Mouse (Mus musculus) layer of hippocampus, adult 18-20 months (tissue): ENCODE results near the gene Zcchc14. TPM values are rescaled to one million over a fixed set of nuclear protein-coding genes. Genes with fewer than 3 reads are reported as not detected.

Source experiments
- DNase-seq, 2 experiments: peaks; one replicate each; pipeline ENCODE4 v3.0.0; 2022; ENCODE audit warnings: low spot score in 2 of 2
- long read RNA-seq: library from polyadenylated mRNA; stranded (forward); transcript quantifications from one replicate; pipeline ENCODE4 v2.0.0, GENCODE M21; 2021
- total RNA-seq, 2 experiments: library from RNA; stranded (reverse); gene quantifications; 2 replicates each; pipeline ENCODE4 v1.2.3; 2021

Zcchc14 gene
- total RNA-seq = 10 to 100 TPM; 88.8 to 90.1 TPM
- long read RNA-seq, full-length matches to known transcripts = 23 of 84 reads
- long read RNA-seq, partial matches to known transcripts = 46 of 84 reads
- long read RNA-seq, other reads (novel, unspliced or antisense) = 15 of 84 reads

DNA sequence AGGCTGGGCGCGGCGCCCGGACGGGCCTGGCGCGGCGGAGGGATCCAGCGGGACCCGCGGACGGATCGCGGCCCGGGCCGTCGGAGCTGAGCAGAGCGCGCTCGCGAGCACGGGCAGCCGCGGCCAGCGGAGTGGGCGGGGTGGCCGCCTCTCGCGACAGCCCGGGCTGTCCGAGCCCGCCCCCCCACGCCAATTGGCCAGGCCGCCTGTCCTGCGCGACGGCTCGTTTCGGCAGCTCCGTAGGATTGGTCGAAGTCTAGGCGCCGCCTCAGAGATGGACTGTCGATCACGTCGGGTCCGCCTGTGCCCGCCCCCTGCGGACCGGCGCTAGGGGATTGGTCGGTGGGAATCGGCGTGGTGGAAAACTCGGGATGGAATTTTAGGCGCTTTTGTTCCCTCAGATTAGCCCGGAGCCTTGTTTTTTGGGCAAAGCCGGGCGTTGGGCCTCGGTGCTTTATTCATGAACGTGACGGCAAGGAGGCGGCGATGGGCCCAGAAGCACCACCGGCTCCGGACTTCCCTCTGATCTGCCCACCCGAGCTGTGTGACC, at the start of gene Zcchc14:
Gene Zcchc14 (minus strand): TSS at position 128 of the 550 bp plus-strand sequence.
- DNase-seq = peak; percentile 99

DNA sequence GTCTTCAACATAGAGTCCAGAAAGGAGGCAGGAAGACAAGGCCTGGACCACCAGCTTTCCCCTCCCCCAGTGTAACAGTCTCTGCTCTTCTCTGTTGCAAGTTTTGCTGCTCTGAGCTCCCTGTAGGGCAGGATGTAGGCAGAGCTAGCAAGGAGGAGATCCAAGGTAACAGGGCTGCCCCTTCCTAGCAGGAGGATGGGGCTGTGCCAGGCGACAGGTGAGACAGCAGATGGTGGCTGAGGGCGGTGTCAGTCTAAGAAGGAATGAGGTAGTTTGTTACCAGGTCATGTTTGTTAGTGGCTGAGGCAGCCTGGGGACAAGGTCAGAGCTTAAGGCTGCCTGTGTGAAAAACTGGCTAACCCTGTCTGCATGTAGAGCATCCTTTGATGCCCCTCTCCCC, 47.2 kb upstream of the Zcchc14 start:
- DNase-seq = no peak

DNA sequence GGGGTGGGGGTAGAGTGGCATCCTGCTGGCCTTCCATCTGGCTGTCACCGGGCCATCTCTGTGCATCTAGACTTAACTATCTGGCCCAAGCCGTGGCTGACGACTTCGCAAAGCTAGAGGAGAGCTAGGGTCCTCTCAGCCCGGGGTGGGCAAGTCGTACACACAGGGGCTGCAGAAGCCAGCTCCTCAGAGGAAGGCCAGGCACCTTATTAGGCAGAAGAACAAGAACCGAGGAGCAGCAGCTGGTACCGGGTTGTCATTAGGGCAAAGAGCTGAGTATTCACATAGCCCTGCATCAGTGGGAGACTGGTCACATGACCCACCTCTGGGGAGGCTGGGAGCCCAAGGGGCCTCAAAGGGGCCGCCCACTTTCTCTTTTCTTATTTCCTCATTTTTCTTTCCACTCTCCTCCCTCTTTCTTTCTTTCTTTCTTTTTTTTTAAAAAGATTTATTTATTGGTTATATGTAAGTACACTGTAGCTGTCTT, 46.0 kb upstream of the Zcchc14 start:
- DNase-seq = no peak

DNA sequence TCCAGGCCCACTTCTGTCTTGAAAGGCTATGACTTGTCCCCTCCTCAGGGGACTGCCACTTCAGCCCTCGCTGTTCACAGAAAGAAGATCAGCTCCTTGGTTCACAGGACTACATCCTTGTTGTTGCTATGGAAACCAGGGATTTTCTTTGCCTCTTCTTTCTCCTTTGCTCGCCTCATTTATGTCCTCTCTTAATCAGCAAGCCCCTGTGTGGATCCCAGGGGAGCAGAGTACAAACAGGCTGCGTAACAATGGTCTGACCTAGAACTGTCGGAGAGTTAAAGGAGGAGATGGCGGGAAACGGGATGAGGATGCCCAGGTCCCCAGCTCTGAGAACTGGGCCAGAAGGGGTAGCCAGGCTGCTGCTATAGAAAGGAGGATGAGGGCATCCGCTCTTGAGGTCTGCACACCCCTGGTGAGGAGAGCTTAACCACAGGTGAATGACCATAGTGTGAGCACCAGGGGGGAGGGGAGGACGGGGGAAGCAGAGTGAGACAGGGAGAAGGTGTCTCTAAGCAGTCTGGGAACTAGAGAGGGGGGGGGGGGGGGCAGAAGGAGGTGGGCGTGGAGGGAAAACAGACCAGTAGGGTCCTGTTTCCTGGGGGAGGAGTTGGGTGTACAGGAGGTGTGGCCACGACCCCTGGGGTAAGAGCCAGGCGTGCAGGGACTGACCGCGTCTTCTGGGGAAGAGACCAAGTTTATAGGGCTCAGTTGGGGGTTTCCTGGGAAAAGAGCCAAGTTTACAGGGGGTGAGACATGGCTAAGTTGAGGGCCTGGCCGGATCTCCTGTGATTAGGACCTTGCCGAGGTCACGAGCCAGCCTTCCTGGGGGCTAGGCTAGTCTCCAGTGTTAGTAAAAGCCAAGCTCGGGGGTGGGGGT, 45.3 kb upstream of the Zcchc14 start:
- DNase-seq = no peak

GRCm38 (mm10) chr8:121695585-121696184, 43.0 kb upstream of the Zcchc14 start:
- DNase-seq = no peak

DNA sequence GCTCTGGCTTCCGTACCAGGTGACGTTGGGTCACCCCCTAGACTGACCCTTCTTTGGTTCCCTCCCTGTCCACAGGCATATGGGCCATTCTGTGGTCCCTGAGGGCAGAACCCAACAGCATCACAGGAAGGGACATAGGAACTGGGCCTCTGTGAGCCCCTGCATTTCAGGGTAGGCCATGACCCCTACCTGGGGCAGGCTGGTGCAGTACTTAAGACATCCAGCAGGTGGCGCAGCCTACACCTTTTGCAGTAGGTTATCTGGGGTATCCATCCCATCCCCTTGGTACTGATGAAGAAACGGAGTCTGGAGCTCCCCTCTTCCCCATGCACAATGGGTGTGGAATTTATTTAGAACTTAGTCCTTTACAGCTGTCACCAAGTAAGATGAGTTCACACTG, 41.8 kb upstream of the Zcchc14 start:
- DNase-seq = peak in 1 of 2 experiments; percentile 67

GRCm38 (mm10) chr8:121688496-121688895, 35.8 kb upstream of the Zcchc14 start:
- DNase-seq = no peak

GRCm38 (mm10) chr8:121687455-121688161, 34.9 kb upstream of the Zcchc14 start:
- peak; percentile 72 to 85 for DNase-seq

DNA sequence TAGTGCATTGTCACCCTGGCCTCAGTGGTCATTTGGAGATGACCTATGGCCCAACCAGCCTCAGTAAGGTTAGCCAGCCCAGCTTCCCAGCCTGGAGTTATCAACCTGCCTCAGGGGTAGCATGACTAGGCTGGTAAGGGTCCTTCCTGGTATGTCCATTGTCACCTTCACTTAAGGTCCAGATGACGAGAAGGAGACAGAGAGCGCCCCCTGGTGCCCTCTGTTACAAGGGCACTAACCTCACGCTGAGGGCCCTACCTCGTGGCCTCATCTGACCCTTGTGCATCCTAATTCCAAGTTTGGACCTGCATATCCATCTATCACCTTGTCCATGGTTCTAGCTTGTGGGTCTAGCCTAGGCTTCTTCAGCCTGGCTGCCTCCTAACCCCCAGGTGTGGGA, 32.7 kb upstream of the Zcchc14 start:
- DNase-seq = no peak

- no peak for DNase-seq
Measured at GRCm38 (mm10) chr8:121683083-121683832, 30.6 kb upstream of the Zcchc14 start.

- no peak for DNase-seq
Measured at GRCm38 (mm10) chr8:121681457-121681856, 28.8 kb upstream of the Zcchc14 start.

GRCm38 (mm10) chr8:121680896-121681295, 28.2 kb upstream of the Zcchc14 start:
- DNase-seq = no peak

DNA sequence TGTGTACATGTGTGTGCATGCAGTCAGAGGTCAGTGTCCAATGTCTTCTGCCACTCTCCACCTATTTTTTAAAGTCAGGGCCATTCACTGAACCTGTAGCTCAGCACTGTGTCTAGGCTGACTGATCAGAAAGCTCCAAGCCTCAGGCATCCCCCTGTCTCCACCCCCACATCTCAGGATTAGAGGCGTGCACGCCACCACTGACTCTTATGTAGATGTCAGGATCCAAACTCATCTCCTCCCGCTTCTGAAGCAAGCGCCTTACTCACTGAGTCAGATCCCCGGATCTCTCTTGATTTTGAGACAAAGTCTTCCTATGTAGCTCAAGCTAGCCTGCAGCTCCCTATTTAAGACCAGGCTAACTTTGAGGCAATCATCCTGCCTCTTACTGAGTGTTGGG, 26.0 kb upstream of the Zcchc14 start:
- DNase-seq = no peak

DNA sequence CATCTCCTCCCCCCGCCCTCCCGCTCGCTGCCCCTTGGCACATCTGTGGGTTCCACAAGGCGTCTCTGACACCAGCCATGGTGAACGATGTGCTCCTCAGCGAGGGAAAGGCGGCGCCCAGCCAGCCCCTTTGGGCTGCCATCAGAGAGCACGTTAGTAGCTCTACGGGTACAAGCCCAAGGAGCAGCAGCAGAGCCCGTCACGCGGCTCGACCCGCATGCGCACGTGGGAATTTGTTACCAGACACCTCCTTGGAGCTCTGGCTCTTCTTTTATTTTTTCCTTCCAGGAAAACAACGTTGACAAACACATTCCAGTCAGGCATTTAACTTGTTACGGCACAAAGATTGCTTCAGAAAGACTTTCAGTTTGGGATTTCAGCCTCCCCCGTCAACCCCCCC, 23.0 kb upstream of the Zcchc14 start:
- no peak for DNase-seq

GRCm38 (mm10) chr8:121675161-121675560, 22.5 kb upstream of the Zcchc14 start:
- no peak for DNase-seq

DNA sequence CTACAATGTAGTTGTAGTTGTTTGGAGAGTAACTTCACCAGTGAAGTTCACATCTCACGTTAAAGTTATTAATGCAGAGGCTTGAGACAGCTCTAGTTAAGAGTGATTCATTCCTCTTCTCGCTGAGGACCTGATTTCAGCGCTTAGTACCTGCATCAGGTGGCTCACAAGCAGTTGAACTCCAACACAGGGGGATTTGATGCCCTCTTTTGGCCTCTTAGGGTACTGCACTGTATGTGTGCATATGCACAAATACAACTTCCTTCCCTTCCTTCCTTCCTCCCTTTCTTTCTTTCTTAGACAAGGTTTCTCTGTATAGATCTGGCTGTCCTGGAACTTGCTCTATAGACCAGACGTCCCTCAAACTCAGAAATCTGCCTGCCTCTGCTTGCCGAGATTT, 21.8 kb upstream of the Zcchc14 start:
- no peak for DNase-seq

DNA sequence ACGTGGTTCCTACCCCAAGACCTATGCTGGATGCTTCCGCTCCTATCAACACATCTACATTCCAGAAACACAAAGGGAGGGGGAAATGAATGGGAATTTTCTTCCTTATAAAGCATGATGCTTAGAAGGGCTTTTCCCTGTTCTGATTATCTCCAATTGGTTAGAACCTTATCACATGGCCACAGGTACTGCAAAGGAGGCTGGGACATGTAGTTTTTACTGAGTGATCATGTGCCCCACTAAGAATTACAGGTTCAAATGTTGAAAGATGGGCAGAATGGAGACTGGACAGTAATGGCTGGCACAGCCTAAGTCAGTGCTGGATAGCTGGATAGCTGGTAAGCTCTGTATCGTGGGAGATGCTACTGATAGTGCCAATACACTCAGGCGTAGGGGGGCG, 21.2 kb upstream of the Zcchc14 start:
- DNase-seq = peak in 1 of 2 experiments; percentile 72

GRCm38 (mm10) chr8:121673153-121673552, 20.5 kb upstream of the Zcchc14 start:
- no peak for DNase-seq

- DNase-seq = no peak
Measured at GRCm38 (mm10) chr8:121669208-121669607, 16.5 kb upstream of the Zcchc14 start.

DNA sequence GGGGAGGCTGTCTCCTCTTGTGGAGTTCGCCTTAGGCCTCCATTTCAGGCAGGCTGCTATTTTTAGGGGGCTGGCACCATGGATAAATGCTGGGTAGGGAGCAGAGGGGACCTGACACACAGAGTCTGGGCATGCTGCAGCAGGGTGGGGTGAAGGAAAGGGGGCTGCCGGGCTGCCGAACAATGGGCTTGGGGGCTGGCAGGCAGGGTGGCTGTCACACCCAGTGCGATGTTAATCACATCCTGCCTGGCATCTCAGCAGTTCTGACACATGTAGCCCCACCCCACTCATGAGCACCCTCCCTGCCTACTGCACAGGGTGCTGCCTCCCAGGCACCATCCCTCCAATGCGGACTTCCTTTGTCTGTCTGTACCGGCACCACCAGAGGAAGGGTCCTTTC, 15.9 kb upstream of the Zcchc14 start:
- peak in 1 of 2 experiments; percentile 64 for DNase-seq
